Mouse (Mus musculus): ENCODE measurements around the gene Fosl1. TPM values are rescaled to one million over a fixed set of nuclear protein-coding genes. Genes with fewer than 3 reads are reported as not detected.
"Not testable (repeated sequence)": the region's sequence is repeated elsewhere in the genome, so short reads cannot be mapped to it uniquely, and the experiment has no call there.

Fosl1 gene
- total RNA-seq (2021): not detected
- long read RNA-seq, partial matches to known transcripts: 0 of 2 reads
- long read RNA-seq, other reads (novel, unspliced or antisense): 2 of 2 reads

DNA sequence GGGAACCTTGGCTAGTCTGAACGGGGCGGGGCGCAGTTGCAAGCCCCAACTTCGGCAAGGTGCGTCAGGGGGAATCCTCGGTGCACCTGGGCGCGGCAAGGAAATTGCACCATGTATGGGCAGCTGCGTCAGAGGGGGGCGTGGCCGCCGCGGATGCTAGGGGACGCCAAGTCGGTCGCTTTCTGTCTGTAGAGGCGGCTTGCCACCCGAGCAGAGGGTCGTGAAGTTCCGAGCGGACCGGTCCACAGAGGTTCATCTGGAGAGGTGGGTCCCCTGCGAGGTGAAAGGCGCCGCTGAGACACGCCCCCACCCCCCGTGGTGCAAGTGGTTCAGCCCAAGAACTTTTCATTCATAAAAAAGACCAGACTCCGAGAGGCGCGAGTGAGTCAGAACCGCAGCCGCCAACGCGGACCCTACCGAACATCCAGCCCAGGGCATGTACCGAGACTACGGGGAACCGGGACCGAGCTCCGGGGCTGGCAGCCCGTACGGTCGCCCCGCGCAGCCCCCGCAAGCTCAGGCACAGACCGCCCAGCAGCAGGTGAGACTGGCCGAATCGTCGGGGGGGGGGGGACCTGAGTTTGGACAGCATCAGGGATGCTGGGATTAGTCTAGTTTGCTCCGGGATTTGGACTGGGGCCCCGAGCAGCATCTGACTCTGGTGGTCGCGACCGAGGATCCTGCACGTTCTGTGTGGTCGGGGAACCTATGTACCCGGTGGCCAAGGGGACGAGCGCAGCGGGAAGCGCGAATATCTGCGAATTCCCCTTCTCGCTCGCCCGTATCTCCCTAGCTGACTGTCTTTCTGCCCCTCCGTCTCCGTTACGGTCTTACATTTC is at the start of gene Fosl1:
Fosl1 (plus strand) TSS at position 33 of the 839 bp plus-strand sequence.
- DNase-seq (ENCODE audit: low spot score in 2 of 2): peak in 1 of 2 experiments; percentile 67

DNA sequence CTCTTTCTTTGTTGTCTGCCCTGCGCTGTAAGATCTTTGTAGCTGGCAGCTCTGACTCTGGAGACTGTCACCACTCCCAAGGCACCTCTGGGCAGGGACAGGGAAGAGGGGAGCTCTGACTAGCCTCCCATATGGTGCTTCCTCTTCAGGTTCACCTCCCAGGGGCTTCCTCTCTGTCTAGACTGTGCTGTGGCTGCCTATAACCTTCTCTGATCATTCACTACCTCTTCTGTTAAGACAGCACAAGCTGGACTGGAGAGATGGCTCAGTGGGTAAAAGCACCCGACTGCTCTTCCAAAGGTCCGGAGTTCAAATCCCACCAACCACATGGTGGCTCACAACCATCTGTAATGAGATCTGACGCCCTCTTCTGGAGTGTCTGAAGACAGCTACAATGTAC is 46.3 kb upstream of the Fosl1 start:
- DNase-seq (ENCODE audit: low spot score in 2 of 2): not testable (repeated sequence)

DNA sequence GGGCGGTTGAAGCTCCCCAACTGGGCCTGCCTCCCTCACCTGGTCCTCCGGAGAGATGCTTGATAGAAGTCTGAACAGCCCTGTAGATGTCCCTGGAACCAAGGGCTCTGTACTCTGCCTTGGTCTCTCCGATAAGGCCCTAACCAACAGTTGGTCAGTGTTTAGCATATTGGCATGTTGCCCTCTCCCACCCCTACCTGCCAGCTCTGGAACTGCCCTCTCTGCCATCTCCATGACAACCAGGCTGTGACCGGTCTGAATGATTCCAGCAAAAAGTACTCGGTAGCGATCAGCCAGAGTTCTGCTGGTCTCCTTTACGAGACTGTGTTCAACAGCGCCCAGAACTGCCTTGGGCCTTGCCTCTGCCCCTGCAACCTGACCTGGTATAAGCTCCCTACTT is 45.1 kb upstream of the Fosl1 start, which contains the start of gene Tsga10ip:
Tsga10ip (minus strand) TSS at position 234 of the 400 bp plus-strand sequence.
- no peak for DNase-seq (ENCODE audit: low spot score in 2 of 2)

DNA sequence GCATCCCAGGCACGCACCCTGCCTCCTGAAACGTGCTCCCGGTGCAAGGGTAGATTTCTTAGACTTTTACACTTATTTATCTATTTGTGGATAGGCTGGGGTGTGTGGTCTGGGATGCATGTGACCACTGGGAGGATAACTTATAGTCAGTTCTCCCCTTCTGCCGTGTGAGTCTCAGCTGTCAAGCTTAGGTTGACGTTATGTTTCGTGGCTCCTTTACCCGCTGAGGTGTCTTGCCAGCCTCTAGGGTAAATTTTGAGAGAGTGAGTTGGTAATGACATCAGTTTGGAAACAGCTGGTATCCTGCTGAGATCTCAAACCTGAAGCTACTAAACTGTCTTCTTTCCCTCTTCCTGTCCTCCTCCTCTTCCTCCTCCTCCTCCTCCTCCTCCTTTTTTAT is 41.4 kb upstream of the Fosl1 start:
- DNase-seq (ENCODE audit: low spot score in 2 of 2): no peak

DNA sequence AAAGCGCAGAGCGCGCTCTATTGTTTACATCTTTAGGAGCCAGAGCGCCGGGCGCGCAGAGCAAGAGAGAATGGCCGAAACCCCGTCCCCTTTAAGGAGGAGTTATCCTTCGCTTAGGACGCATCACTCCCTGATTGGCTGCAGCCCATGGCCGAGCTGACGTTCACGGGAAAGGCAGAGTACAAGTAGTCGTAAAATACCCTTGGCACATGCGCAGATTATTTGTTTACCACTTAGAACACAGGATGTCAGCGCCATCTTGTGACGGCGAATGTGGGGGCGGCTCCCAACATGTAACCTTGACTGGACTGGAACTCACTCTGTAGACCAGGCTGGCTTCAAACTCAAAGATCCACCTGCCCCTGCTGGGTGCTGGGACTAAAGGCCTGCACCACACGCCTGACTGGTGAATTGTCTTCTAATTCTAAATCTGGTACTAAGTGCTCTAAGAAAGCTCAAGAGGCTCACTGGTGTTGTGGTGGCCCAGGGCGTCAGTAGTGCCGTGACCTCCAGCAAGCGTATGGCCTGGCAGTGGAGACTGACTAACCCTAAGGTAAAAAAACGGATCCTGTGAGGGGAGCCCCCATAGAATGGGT is 40.7 kb upstream of the Fosl1 start:
- DNase-seq (ENCODE audit: low spot score in 2 of 2): peak in 1 of 2 experiments; percentile 62

DNA sequence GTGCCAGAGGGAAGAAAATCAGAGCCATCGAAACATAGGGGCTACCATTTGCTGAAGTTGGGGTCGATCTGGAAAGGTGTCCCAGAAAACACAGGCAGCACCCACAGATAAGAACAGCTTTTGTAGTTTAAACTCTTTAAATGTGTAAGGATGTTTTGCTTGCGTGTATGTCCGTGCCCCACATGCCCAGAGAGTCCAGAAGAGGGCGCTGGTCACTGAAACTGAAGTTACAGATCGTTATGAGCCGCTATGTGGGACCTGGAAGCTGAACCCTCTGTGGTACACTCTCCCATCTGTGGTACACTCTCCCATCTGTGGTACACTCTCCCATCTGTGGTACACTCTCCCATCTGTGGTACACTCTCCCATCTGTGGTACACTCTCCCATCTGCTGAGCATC is 40.2 kb upstream of the Fosl1 start:
- peak in 1 of 2 experiments; percentile 78 for DNase-seq (ENCODE audit: low spot score in 2 of 2)

DNA sequence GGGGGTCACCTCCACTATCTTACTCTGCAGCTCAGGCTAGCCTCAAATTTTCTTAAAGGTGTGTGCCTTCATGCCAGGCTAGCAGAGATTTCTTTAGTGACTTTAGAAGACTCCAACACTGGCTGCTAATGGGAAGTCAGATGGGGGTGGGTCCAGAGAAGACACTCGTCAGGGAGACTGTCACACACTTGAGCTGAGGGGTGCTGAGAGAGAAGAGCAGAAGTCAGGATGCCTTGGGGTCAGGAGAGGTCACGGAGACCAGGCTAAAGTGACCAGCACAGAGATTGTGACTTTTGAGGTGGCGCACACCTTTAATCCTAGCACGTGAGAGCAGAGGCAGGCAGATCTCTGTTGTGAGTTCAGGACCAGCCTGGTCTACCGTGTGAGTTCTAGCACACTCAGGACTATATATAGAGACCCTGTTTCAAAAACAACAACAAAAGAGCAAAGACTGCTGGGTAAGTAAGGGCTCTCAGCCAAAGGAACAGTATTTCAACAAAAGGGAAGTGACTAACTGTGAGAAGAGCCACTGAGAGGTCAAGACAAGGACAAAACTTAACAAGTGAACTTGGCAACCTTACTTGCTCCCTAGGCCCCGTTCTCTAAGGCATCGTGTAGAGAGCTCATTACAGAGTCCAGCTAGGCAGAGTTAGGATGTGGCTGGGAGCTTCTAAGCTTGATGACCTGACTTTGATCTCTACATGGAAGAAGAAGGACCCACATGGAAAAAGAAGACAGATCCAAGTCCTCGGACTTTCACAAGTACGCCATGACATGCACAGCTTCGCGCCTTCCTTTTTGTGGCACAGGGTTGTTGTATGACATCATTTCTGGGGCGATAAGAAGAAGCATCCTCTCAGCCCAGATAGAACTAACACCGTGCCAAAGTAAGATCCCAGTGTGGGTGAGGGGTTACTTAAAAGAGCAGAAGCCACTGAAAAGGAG is 39.0 kb upstream of the Fosl1 start:
- DNase-seq (ENCODE audit: low spot score in 2 of 2): no peak

DNA sequence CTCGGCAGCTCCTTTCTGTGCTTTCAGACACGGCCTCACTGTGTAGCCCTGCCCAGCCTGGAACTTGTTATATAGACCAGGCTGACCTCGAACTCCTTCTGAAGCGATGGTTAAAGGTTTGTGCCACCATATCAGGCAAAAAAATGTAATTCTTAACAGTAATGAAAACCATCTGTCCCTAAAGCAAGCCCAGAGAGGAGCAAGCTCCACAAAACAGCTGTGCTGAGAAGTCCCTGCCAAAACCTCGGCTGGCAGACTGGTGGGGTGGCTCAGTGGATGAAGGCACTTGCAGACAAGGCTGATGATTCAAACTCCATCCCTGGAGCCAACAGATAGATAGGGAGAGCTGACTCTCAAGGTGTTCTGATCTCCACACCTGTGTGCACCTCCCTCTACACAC is 38.3 kb upstream of the Fosl1 start:
- no peak for DNase-seq (ENCODE audit: low spot score in 2 of 2)

DNA sequence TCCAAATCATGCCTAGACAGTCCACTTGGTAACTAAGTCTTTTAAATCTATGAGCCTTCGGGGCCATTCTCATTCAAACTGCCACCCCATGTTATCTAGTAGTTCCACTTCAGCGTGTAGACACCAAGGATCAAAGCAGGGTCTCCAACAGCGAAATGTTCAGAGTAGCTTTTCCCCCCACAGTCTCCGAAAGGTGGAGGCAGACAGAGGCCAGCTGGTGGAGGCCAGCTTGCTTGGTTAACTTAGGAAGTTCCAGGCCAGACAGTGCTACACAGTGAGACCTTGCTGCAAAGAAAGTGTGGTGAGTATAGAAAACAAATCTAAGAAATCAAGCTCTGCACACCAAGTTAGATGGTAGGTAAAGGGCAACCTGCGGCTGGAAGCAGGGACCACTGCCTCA is 36.7 kb upstream of the Fosl1 start:
- no peak for DNase-seq (ENCODE audit: low spot score in 2 of 2)

DNA sequence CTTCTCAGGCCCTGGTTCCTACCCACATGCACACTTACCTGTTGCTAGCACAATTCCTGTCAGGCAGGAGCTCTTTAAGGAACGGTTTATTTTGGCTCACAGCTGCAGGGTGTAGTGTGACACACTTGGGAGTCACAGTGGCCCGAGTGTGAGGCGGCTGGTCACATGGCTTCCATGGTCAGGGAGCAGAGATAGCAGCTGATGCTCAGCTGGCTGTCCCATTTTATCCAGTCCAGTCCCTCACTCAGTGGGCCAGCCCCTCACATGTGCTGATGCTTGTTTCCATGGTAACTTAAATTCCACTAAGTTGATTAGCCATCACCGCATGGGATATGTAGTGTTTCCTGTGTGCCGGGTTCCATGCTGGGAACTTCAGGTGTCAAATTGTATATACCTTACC is 35.4 kb upstream of the Fosl1 start:
- DNase-seq (ENCODE audit: low spot score in 2 of 2): no peak

DNA sequence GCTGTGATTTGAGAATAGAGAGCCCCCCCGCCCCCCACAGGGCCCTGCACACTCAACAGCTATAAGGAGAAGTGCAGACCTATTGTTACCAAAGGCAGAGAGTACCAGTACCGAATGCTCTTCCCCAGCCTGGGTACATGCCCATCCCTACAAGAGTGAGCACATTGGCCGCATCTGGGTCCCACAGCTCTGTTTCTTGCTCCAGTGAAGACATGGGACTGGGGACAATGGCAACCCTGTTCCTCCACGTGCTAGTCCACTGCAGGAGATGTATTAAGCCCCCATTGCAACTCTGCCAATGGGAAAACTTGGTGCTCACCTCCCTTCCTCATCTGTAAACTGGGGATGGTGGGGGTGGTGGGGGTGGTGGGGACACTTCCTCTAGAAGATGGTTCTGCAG is 33.5 kb upstream of the Fosl1 start:
- DNase-seq (ENCODE audit: low spot score in 2 of 2): no peak

DNA sequence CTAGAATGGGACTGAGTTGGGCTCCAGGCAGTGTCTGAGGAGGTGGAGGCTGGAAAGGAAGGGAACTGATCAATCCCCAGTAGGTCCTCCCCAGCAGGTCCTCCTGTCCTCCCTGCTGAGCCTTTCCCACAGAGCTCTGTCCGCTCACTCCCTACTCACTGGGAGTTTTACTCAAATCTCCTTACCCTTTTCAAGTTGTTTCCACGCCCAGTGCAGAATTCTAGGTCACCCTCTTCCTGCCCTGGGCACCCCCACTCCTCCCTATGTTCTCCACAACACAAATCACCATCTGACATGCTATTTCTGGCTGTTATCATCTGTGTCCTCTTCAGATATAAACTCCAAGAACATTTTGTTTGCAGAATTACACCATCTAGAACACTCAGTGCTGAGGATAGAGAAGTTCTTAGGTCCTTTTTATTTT is 32.8 kb upstream of the Fosl1 start:
- DNase-seq (ENCODE audit: low spot score in 2 of 2): peak in 1 of 2 experiments; percentile 55

DNA sequence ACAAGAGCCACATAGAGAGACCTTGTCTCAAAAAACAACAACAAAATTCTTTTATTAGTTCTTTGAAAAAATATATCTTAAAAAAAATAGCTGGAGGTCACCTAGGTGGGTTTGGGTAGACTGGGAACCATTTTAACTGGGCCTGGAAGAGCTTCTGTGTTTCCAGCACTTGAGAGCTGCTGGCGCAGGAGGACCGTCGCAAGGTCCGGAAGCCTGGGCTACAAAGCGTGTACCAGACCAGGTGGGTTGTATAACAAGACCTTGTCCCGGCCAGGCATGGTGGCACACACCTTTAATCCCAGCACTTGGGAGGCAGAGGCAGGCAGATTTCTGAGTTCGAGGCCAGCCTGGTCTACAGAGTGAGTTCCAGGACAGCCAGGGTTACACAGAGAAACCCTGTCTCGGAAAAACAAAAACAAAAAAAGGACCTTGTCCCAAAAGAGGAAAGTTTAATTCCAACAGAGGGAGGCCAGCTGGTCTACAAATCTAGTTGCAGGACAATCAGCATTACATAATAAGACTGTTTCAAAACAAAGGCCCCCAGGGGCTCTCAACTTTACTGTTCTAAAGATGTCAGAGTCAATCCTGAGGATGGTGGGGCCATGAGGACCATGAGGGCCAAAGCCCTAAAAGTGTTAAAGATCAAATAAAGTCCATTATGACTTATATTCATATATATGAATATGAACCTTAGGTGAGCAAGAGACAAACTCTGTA is 28.4 kb upstream of the Fosl1 start:
- no peak for DNase-seq (ENCODE audit: low spot score in 2 of 2)

DNA sequence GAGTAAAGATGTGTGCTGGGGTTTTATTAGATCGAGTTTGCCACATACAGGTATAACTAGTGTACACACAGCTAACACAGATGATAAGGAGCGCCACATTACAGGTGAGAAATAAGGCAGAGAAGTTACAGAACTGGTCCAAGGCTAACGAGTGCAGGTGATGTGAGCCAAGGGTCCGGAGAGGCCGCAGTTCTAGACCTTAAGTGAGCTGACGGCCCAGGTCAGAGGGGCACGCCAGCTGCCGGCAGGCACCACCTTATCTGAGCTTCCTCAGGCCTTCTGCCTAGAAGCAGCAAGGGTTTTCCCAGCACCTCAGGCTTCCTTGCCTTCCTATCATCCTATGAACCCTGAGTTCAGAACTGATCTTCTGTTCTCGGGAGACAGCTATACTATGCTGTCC is 27.7 kb upstream of the Fosl1 start:
- no peak for DNase-seq (ENCODE audit: low spot score in 2 of 2)

DNA sequence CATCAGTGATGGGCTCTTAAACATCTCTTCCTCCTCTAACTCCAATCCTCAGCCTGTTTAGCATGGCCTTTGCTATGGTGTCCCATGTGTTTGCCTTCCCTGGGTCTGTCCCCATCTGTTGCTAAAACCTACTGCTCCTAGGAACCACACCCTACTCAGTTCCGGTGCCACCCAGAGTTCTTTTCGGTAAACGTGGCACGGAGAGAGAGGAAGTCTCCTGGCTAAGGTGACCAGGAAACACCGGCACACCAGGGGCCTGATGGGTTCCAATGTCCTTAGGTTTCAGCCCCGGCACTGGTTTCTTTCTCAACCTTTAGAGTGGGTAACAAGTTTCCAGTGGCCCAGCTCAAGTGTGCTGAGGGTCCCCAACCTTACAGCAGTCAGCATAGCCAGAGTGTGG is 26.8 kb upstream of the Fosl1 start:
- DNase-seq (ENCODE audit: low spot score in 2 of 2): no peak

DNA sequence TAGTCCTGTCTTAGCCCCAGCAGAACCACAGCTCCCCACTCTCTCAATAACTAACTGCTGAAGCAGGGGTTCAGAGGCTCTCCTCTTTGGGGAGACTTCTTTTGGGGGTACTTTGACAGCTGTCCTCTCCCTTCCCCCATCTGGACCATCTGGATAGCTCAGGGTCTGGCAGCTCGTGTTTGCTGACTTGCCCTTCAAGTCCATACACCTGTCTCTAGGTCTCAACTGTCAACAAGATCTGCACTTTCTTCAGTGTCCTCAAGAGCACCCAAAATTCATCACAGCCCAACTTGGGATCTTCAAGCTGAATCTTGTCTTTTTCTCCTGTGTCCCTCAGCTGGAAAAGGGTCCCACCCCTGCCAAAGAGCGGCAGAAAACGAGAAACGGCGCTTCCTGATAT is 25.6 kb upstream of the Fosl1 start:
- DNase-seq (ENCODE audit: low spot score in 2 of 2): no peak

DNA sequence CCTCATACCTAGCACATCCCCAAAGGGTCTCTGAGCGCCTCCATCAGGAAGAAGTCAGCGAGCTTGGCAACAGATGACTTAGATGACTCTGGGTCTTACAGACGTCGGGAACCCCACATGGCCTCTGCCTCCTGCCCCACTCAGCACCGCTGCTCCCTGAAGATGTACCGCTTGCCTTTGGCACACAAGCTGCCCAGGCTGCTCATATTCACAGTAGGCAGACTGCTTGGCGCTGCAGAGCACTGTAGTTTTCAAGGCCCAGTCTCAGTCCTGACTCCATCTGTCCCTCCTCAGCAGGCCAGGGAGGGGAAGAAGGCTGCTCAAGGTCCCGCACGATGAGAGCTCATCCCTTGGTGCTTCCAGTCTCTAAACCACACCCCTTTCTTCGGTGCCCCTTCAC is 25.1 kb upstream of the Fosl1 start:
- no peak for DNase-seq (ENCODE audit: low spot score in 2 of 2)

DNA sequence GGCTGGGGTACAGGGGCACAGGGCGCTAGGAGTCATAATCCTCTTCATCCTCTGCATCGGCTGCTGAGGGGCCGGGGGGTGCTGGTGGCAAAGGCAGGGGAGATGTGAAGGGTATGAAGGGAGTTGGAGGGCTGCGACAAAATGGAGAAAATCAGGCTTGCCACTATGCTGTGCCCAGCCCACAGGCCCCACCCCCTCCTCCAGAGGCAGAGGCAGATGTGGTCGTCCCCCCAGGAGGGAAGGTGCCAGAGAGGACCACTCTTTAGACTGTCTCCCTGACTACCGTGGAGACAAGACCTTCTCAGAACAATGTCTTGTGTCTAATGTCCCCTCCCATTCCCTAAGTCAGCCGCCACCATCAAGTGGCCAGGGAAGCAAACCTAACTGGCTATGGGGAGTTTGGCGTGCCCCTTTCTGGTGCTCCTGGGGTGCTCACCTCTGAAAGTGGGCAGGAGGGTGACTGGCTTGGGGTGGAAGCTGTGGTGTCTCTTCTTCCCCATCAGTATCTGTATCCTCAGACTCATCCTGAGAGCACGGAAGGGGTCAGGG is 24.4 kb upstream of the Fosl1 start:
- DNase-seq (ENCODE audit: low spot score in 2 of 2): no peak

DNA sequence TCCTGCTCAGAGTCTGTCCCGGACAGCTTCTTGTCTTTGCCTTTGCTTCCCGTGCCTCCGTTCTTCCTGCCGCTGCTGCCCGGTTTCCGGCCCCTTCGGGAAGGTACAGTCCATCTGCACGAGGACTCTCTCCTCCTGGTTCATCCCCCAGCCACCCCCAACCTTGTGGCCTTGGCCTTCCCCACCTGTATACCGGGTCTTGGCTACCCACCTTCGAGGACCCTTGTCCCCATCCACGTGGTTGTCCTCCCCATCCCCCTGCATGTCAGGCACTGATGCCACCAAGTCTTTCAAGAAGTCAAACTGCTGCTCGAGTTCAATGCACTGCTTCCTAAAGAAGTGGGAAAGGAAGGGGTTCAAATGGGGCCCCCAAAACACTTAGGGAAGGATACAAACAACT is 23.8 kb upstream of the Fosl1 start:
- no peak for DNase-seq (ENCODE audit: low spot score in 2 of 2)

DNA sequence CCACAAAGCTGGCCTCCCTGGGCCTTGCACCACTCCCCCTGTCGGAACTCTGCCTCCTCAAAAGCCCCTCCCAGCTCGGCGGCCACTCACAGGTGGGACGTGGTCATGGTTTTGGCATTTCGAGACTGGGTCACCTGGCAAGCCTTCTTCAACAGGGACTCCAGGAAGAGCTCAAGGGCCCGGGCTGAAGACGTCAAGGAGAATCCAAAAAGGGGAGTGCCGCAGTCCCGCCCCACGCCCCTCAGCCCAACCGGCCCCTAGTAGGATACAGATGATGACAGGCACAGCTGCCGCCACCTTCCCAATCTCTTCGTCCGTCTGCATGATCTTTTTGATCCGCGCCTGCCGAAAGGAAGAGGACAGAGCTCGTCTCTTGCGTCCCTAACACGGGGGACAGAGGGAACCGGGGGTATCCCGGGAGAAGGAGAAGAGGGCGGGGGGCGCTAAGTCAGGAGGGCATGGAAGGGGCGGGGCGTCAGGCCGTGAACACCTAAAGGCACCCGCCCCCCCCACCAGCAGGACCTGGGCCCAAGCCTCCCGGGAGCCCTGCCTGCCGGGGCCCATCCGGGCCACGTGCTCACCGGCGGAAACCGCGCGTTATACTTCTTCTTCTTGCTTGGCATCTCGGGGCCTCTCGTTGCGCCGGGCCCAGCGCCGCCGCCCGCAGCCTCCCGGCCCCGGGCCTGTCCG is 23.1 kb upstream of the Fosl1 start:
- no peak for DNase-seq (ENCODE audit: low spot score in 2 of 2)

Data from layer of hippocampus, adult 18-20 months (tissue).